Mouse (Mus musculus) common myeloid progenitor, adult 5-6 weeks (primary cell): ENCODE measurements around the gene Unc50. TPM values are rescaled to one million over a fixed set of nuclear protein-coding genes. Genes with fewer than 3 reads are reported as not detected.
A peak's percentile ranks its signal among the peaks of the same experiment; 100 is the strongest.

Experiments
- ATAC-seq: replicated peaks from 2 replicates; pipeline ENCODE4 v1.8.0; 2016; ENCODE audit warnings: low read depth, mild to moderate bottlenecking, moderate TSS enrichment, inconsistent platforms; ENCODE audit not compliant: poor library complexity, severe bottlenecking
- total RNA-seq: library from RNA; stranded (forward); fragments of 200-1000, 187-1606 nt; gene quantifications from 2 replicates; pipeline ENCODE4 v1.2.3, GENCODE M21; 2017

Gene Unc50
- total RNA-seq, 1 experiment from 2014 or later: 49.2 TPM

DNA sequence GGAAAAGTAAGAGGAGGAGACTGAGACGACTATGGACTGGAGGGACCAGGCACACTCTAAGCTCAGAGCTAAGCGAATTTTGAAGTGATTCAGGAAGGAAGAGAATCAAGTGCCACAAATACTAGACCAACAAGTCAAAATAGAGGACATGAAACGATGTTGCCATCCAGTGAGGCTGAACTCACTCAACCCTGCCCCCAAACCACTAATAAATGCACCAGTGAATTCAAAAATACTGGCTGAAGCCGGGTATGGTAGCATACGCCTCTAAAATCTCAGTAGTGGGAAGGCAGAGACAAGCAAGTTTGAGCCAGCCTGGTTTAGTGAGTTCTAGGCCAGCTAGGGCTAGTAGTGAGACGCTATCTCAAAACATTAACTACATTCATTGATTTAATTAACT, 50.8 kb downstream of the Unc50 start:
- no peak for ATAC-seq

DNA sequence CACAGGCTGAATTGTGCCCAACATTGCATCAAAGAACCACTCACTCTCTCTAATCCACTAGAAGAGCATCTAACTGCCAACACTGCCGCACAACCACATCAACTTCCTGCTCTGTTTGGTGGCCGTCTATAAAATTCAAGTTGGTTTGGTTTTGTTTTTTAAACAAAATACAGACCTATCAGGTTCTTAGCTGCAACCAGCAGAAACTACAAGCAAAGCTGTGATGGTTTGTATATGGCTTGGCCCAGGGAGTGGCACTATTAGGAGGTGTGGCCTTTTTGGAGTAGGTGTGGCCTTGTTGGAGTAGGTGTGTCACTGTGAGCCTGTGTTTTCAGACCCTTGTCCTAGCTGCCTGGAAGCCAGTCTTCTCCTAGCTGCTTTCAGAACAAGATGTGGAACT, 51.4 kb downstream of the Unc50 start:
- 0 out of 2 replicates have a peak, but pooled peaks have one; percentile 3 for ATAC-seq

DNA sequence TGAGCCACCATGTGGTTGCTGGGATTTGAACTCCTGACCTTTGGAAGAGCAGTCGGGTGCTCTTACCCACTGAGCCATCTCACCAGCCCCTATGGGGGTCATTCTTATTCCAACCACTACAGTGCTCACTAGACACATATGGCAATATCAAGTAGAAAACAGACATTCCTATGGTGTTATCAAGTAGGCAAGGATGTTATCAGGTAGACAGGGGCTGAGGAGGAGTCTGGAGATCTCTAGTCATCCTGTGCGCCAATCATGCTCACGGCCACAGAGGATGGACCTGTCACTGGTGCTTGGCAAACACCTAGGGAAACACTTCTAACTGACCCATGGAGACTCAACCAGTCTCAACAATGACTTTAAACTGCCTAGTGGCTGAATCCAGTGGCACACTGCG, 54.7 kb downstream of the Unc50 start:
- ATAC-seq: no peak

DNA sequence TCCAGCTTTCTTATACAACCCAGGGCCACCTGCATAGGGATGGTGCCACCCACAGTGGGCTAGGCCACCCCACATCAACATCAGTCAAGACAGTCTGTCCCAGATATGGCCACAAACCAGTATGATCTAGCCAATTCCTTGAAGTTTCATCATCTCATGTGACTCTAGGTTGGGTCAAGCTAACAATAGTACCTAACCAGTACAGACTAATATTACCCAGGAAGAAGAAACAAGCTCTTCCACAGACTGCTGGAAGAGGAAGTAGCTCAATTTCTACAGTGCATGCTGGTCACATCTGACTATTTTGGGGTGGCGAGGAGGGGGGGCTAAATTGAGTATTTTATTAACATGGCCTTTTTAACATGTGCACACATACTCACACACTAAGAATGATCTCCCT, 56.5 kb downstream of the Unc50 start:
- peak; percentile 46 for ATAC-seq

DNA sequence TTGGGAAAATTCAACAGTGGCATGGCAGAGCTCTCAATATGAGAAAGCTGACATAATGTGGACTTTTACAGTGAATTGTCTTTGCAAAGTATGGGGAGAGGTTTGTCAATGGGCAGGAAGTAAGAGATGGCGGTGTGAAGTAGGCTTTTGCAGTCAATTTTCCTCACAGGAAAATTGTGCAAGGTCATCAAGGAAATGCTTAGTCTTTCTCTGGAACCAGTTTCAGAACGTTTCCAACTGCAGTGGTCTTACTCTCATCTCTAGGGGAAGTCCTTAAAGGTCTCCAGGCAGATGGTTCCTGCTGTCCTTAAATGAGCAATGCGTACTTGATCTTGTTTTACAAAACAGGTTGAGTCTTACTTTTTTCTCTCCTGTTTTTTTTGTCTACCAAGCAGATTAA, 57.1 kb downstream of the Unc50 start:
- ATAC-seq: no peak

DNA sequence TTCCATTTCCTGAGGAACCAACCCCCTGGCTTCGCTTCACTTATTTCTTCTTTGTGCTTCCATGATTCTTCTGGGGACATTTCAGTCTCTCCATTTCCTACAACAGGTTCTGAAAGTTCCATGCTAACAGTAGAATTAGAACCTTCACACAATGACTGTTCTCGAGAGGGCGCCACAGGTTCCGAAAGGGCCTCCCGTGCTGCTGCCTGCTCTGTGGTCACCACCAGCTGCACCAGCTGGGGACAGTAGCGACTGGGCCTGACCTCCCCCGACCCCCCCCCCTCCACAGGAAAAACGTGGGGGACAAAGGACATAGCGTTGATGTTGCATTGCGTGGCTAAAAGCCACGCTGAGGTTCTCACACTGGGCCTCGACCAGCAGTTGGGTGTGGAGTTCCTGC, 58.6 kb downstream of the Unc50 start:
- ATAC-seq: no peak

Other genes with a start within 250 kb of the Unc50 start
- not detected in 2 replicates for gene Cnga3, start 215.7 kb upstream of the Unc50 start, total RNA-seq
- 5.5 and 6.9 TPM in 2 replicates for gene Inpp4a, start 130.3 kb upstream of the Unc50 start, total RNA-seq
- gene Coa5, start within 50 bp of the Unc50 start, total RNA-seq: 71.1 and 86.2 TPM in 2 replicates
- 9.9 and 15.8 TPM in 2 replicates for gene Mgat4a, start 110.9 kb downstream of the Unc50 start, total RNA-seq